Mouse (Mus musculus) forebrain, embryonic 15.5 days (tissue): ENCODE results near the gene Fam90a1a. TPM values are rescaled to one million over a fixed set of nuclear protein-coding genes. Genes with fewer than 3 reads are reported as not detected.
"Not testable (repeated sequence)": the region's sequence is repeated elsewhere in the genome, so short reads cannot be mapped to it uniquely, and the experiment has no call there.

Experiments
- ATAC-seq: fragments of 200-750 bp; cut with Nextera tagmentation; replicated peaks from 2 replicates; pipeline ENCODE4 v1.8.0; 2017; ENCODE audit warnings: mild to moderate bottlenecking, moderate TSS enrichment, moderate library complexity
- H3K27ac ChIP-seq: fragments of 300-500 bp; sonication (generic); replicated peaks from 2 replicates; pipeline ENCODE4 v1.5.1; 2015; ENCODE audit warnings: mild to moderate bottlenecking, inconsistent platforms
- H3K27me3 ChIP-seq: fragments of 300-500 bp; sonication (generic); 2 replicates; pipeline ENCODE4 v1.6.1; 2015; ENCODE audit warnings: inconsistent platforms
- H3K36me3 ChIP-seq: fragments of 300-500 bp; sonication (generic); 2 replicates; pipeline ENCODE4 v1.6.1; 2015; ENCODE audit warnings: mild to moderate bottlenecking, inconsistent platforms
- H3K4me1 ChIP-seq: fragments of 300-500 bp; sonication (generic); 2 replicates; pipeline ENCODE4 v1.6.1; 2015; ENCODE audit warnings: inconsistent platforms
- H3K4me2 ChIP-seq: fragments of 300-500 bp; sonication (generic); replicated peaks from 2 replicates; pipeline ENCODE4 v1.6.1; 2015; ENCODE audit warnings: mild to moderate bottlenecking, inconsistent platforms
- H3K4me3 ChIP-seq: fragments of 300-500 bp; sonication (generic); 2 replicates; pipeline ENCODE4 v1.5.1; 2015; ENCODE audit warnings: mild to moderate bottlenecking, inconsistent platforms
- H3K9ac ChIP-seq: fragments of 300-500 bp; sonication (generic); replicated peaks from 2 replicates; pipeline ENCODE4 v1.6.1; 2015; ENCODE audit warnings: mild to moderate bottlenecking, inconsistent platforms
- H3K9me3 ChIP-seq: fragments of 300-500 bp; sonication (generic); 2 replicates; pipeline ENCODE4 v1.6.1; 2016; ENCODE audit warnings: inconsistent platforms
- WGBS: fragments of 180-500 bp; shearing (Covaris S2); methylation state at CpG from one replicate; pipeline ENCODE4 v1.1.7; 2015; ENCODE audit warnings: mixed read lengths; 5-methylcytosine and 5-hydroxymethylcytosine counted together
- polyA plus RNA-seq: library from polyadenylated mRNA; unstranded; fragments of >200 nt; fragmentation: Nextera tagmentation; extraction: Ambion mirVana; gene quantifications from 2 replicates; pipeline ENCODE4 v1.2.1, GENCODE M21; 2015

Gene Fam90a1a
- polyA plus RNA-seq: not detected in 2 replicates

GRCm38 (mm10) chr8:21958414-21958813 lies at the start of gene Fam90a1a:
TSS of gene Fam90a1a (plus strand) at chr8:21958714.
- no peak within 1 kb of the TSS for H3K4me3 ChIP-seq
- no peak within 1 kb of the TSS for H3K27ac ChIP-seq
- H3K36me3 ChIP-seq: no peaks in the 10 kb centered on the region
- H3K9ac ChIP-seq: no peak within 1 kb of the TSS
- no peaks in the 10 kb centered on the region for H3K4me1 ChIP-seq
- WGBS: 84% methylated on average over 2 of the region's 2 CpGs
- ATAC-seq: no peak
- H3K27me3 ChIP-seq: no peaks in the 10 kb centered on the region
- no peaks in the 10 kb centered on the region for H3K9me3 ChIP-seq
- H3K4me2 ChIP-seq: no peak within 1 kb of the TSS

GRCm38 (mm10) chr8:21911931-21912330 lies 46.6 kb upstream of the Fam90a1a start:
- Histone ChIP-seq H3K4me1 (no peaks in the 10 kb centered on the region), H3K4me3 (no peak overlapping the region), H3K36me3 (no peaks in the 10 kb centered on the region), H3K9me3 (no peaks in the 10 kb centered on the region), H3K27me3 (no peaks in the 10 kb centered on the region), H3K27ac (no peak overlapping the region), H3K9ac (no peak overlapping the region), H3K4me2 (no peak overlapping the region)
- ATAC-seq: no peak
- WGBS: 0% methylated on average over 1 of the region's 1 CpGs

GRCm38 (mm10) chr8:21912554-21912953 lies 46.0 kb upstream of the Fam90a1a start:
- H3K27ac ChIP-seq: no peak overlapping the region
- no peaks in the 10 kb centered on the region for H3K36me3 ChIP-seq
- no peak overlapping the region for H3K9ac ChIP-seq
- H3K9me3 ChIP-seq: no peaks in the 10 kb centered on the region
- no peak overlapping the region for H3K4me2 ChIP-seq
- H3K27me3 ChIP-seq: no peaks in the 10 kb centered on the region
- no peak for ATAC-seq
- 23% methylated on average over 2 of the region's 2 CpGs for WGBS
- H3K4me3 ChIP-seq: no peak overlapping the region
- no peaks in the 10 kb centered on the region for H3K4me1 ChIP-seq

- Histone ChIP-seq H3K27me3 (no peaks in the 10 kb centered on the region), H3K9me3 (no peaks in the 10 kb centered on the region), H3K4me2 (no peak overlapping the region), H3K27ac (no peak overlapping the region), H3K4me3 (no peak overlapping the region), H3K36me3 (no peaks in the 10 kb centered on the region), H3K9ac (no peak overlapping the region), H3K4me1 (no peaks in the 10 kb centered on the region)
- 92% methylated on average over 3 of the region's 3 CpGs for WGBS
- ATAC-seq: no peak
Observed at GRCm38 (mm10) chr8:21915625-21916024, 42.9 kb upstream of the Fam90a1a start.

GRCm38 (mm10) chr8:21930754-21931153 lies 27.8 kb upstream of the Fam90a1a start:
- not testable (repeated sequence) for H3K9me3 ChIP-seq, H3K27me3 ChIP-seq, H3K4me3 ChIP-seq, H3K9ac ChIP-seq, H3K4me1 ChIP-seq, H3K4me2 ChIP-seq, H3K27ac ChIP-seq, H3K36me3 ChIP-seq, ATAC-seq
- 74% methylated on average over 3 of the region's 3 CpGs for WGBS

- H3K27me3 ChIP-seq: no peaks in the 10 kb centered on the region
- H3K27ac ChIP-seq: no peak within 1 kb of the TSS
- no peak for ATAC-seq
- H3K36me3 ChIP-seq: no peaks in the 10 kb centered on the region
- H3K9me3 ChIP-seq: no peaks in the 10 kb centered on the region
- H3K9ac ChIP-seq: no peak within 1 kb of the TSS
- H3K4me2 ChIP-seq: no peak within 1 kb of the TSS
- H3K4me1 ChIP-seq: no peaks in the 10 kb centered on the region
- H3K4me3 ChIP-seq: no peak within 1 kb of the TSS
- WGBS: 87% methylated on average over 6 of the region's 6 CpGs
Observed at GRCm38 (mm10) chr8:21932610-21933009, 25.9 kb upstream of the Fam90a1a start, which contains the start of gene Defb15. TSS of gene Defb15 (minus strand) at chr8:21932710.

- 86% methylated on average over 4 of the region's 4 CpGs for WGBS
- not testable (repeated sequence) for H3K27me3 ChIP-seq, H3K36me3 ChIP-seq, H3K9me3 ChIP-seq, H3K27ac ChIP-seq, ATAC-seq, H3K4me1 ChIP-seq, H3K9ac ChIP-seq, H3K4me3 ChIP-seq, H3K4me2 ChIP-seq
Observed at GRCm38 (mm10) chr8:21938052-21938451, 20.5 kb upstream of the Fam90a1a start, which contains the start of gene Defb35. TSS of gene Defb35 (plus strand) at chr8:21938352.

- H3K9ac ChIP-seq: no peak within 1 kb of the TSS
- no peak for ATAC-seq
- WGBS: 70% methylated on average over 6 of the region's 6 CpGs
Observed at GRCm38 (mm10) chr8:21946462-21946861, 12.1 kb upstream of the Fam90a1a start, which contains the start of gene Defb13. TSS of gene Defb13 (plus strand) at chr8:21946762.

GRCm38 (mm10) chr8:21947311-21948017 lies 11.1 kb upstream of the Fam90a1a start:
- 62% methylated on average over 9 of the region's 9 CpGs for WGBS
- Histone ChIP-seq H3K9me3 (no peaks in the 10 kb centered on the region), H3K36me3 (no peaks in the 10 kb centered on the region), H3K4me3 (no peak overlapping the region), H3K27ac (no peak overlapping the region), H3K4me2 (no peak overlapping the region), H3K27me3 (no peaks in the 10 kb centered on the region), H3K9ac (no peak overlapping the region), H3K4me1 (no peaks in the 10 kb centered on the region)
- no peak for ATAC-seq

More at GRCm38 (mm10) chr8:21946462-21946861, 12.1 kb upstream of the Fam90a1a start, which contains the start of gene Defb13:
- no peaks in the 10 kb centered on the region for H3K36me3 ChIP-seq
- H3K9me3 ChIP-seq: no peaks in the 10 kb centered on the region
- no peak within 1 kb of the TSS for H3K4me2 ChIP-seq
- no peaks in the 10 kb centered on the region for H3K4me1 ChIP-seq
- H3K4me3 ChIP-seq: no peak within 1 kb of the TSS
- H3K27ac ChIP-seq: no peak within 1 kb of the TSS
- H3K27me3 ChIP-seq: no peaks in the 10 kb centered on the region

GRCm38 (mm10) chr8:21955321-21955720 lies 3.2 kb upstream of the Fam90a1a start:
- 5% methylated on average over 9 of the region's 9 CpGs for WGBS

GRCm38 (mm10) chr8:21956336-21956735 lies 2.2 kb upstream of the Fam90a1a start:
- Histone ChIP-seq H3K27me3 (no peaks in the 10 kb centered on the region), H3K27ac (no peak overlapping the region)
- no peak for ATAC-seq

More at GRCm38 (mm10) chr8:21955321-21955720, 3.2 kb upstream of the Fam90a1a start:
- no peak overlapping the region for H3K27ac ChIP-seq
- H3K9me3 ChIP-seq: no peaks in the 10 kb centered on the region
- H3K4me2 ChIP-seq: no peak overlapping the region
- no peaks in the 10 kb centered on the region for H3K36me3 ChIP-seq
- H3K27me3 ChIP-seq: no peaks in the 10 kb centered on the region
- H3K9ac ChIP-seq: no peak overlapping the region
- no peaks in the 10 kb centered on the region for H3K4me1 ChIP-seq
- ATAC-seq: 0 out of 2 replicates have a peak, but pooled peaks have one; percentile 38
- no peak overlapping the region for H3K4me3 ChIP-seq

GRCm38 (mm10) chr8:21966646-21967045 lies 8.1 kb downstream of the Fam90a1a start:
- Histone ChIP-seq H3K4me3 (no peak overlapping the region), H3K36me3 (no peaks in the 10 kb centered on the region)
- 68% methylated on average over 1 of the region's 1 CpGs for WGBS

More at GRCm38 (mm10) chr8:21956336-21956735, 2.2 kb upstream of the Fam90a1a start:
- H3K4me2 ChIP-seq: no peak overlapping the region
- WGBS: 83% methylated on average over 3 of the region's 3 CpGs
- H3K9me3 ChIP-seq: no peaks in the 10 kb centered on the region
- H3K4me3 ChIP-seq: no peak overlapping the region
- no peak overlapping the region for H3K9ac ChIP-seq
- no peaks in the 10 kb centered on the region for H3K36me3 ChIP-seq
- no peaks in the 10 kb centered on the region for H3K4me1 ChIP-seq

More at GRCm38 (mm10) chr8:21966646-21967045, 8.1 kb downstream of the Fam90a1a start:
- no peaks in the 10 kb centered on the region for H3K9me3 ChIP-seq
- no peaks in the 10 kb centered on the region for H3K4me1 ChIP-seq
- no peak overlapping the region for H3K9ac ChIP-seq
- H3K27ac ChIP-seq: no peak overlapping the region
- ATAC-seq: no peak
- H3K27me3 ChIP-seq: no peaks in the 10 kb centered on the region
- H3K4me2 ChIP-seq: no peak overlapping the region
